Mouse (Mus musculus): ENCODE measurements around the gene Zfp692. TPM values are rescaled to one million over a fixed set of nuclear protein-coding genes. Genes with fewer than 3 reads are reported as not detected.
"Not testable (repeated sequence)": the region's sequence is repeated elsewhere in the genome, so short reads cannot be mapped to it uniquely, and the experiment has no call there.

The Zfp692 gene
- polyA plus RNA-seq, 1 experiment from 2014 or later = 13.2 TPM

DNA sequence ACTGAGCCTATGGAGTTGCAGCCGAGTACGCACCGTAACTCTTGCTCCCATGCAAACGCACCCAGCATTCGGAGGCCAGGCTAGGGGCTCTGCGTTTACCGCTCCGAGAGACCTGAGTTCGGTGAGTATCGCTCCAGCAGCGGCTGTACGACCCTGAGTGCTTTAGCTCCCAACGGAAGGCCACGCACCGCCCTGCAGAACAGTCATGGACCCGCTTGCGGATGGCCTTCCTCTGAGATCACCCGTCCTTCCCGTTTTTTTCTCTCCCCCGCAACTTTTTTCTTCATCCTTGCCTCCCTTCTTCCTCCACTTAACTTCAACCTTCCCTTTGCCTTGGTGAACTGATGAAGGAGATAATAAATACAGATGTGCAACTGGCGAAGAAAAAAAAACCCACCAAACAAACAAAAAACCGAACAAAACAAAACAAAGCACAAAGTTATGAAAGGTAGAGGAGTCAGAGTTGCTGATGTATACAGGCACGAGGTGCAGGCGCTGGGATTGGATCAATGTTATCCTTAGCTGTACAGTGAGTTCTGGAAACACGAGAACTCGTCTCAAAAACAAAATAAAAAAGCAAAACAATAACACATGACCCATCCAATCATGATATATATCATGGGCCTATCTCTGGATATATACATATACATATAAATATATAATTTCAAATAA is 4.0 kb upstream of the Zfp692 start:
- ATAC-seq (ENCODE audit: low FRiP score) (peak; percentile 61), DNase-seq (ENCODE audit: low spot score, missing footprints) (no peak)
- WGBS = 1% methylated on average over 25 of the region's 26 CpGs
- Histone ChIP-seq H3K9ac (ENCODE audit: low read length) (peak overlapping the region; percentile 68), H3K4me1 (ENCODE audit: control insufficient read depth, insufficient read depth, low read length) (peaks cover 9% of the 10 kb centered on the region; the same call in 1 of the 2 replicates), H3K4me2 (peak overlapping the region; percentile 55), H3K9me3 (ENCODE audit: control insufficient read depth, low read length) (no peaks in the 10 kb centered on the region), H3K27ac (ENCODE audit: low read depth, low read length) (peak overlapping the region; percentile 85), H3K27me3 (ENCODE audit: control insufficient read depth, insufficient read depth, low read length) (no peaks in the 10 kb centered on the region), H3K36me3 (ENCODE audit: control insufficient read depth, insufficient read depth, low read length) (no peaks in the 10 kb centered on the region), H3K4me3 (ENCODE audit: low read depth, low read length) (peak overlapping the region; percentile 57)

DNA sequence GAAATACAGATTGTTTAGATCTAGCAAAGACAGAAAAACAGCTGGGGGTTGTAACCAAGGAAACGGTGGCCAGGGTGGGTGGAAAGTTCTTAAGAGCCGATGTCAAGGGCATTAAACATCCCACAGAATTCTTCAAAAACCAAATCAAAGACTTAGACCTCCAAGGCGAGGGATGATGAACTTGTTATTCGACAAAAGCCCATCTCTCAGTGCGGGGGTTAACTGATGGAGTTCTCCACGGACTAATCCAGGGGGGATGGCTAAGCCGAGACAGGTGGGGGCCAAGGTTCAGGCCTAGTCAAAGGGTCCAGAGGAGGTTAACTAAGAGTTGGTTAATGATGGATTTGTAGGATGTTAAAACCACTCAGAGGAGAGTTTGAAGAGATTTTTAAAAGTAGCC is 3.3 kb upstream of the Zfp692 start:
- Histone ChIP-seq H3K36me3 (ENCODE audit: control insufficient read depth, insufficient read depth, low read length) (no peaks in the 10 kb centered on the region), H3K4me1 (ENCODE audit: control insufficient read depth, insufficient read depth, low read length) (peaks cover 9% of the 10 kb centered on the region), H3K4me3 (ENCODE audit: low read depth, low read length) (no peak overlapping the region), H3K27me3 (ENCODE audit: control insufficient read depth, insufficient read depth, low read length) (no peaks in the 10 kb centered on the region), H3K27ac (ENCODE audit: low read depth, low read length) (no peak overlapping the region), H3K4me2 (peak overlapping the region; percentile 38; the same call in 1 of the 2 replicates), H3K9ac (ENCODE audit: low read length) (no peak overlapping the region), H3K9me3 (ENCODE audit: control insufficient read depth, low read length) (no peaks in the 10 kb centered on the region)
- DNase-seq (ENCODE audit: low spot score, missing footprints) (peak; percentile 93), ATAC-seq (ENCODE audit: low FRiP score) (no peak)
- WGBS = 13% methylated on average over 7 of the region's 7 CpGs

DNA sequence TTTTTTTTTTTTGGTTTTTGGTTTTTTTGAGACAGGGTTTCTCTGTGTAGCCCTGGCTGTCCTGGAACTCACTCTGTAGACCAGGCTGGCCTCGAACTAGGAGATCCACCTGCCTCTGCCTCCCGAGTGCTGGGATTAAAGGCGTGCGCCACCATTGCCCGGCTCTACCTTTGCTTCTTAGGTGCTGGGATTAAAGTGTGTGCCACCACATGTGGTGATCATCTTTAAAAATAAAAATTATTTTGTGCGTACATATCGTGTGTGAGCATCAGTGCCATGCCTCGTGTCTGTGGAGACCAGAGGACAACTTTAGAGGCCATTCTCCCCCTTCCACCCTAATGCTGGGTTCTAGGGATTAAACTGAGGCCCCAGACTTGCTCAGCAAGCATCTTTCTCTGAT is 1.6 kb upstream of the Zfp692 start:
- H3K27ac ChIP-seq (ENCODE audit: low read depth, low read length); H3K4me1 ChIP-seq (ENCODE audit: control insufficient read depth, insufficient read depth, low read length); H3K4me3 ChIP-seq (ENCODE audit: low read depth, low read length); H3K36me3 ChIP-seq (ENCODE audit: control insufficient read depth, insufficient read depth, low read length); H3K4me2 ChIP-seq; H3K9ac ChIP-seq (ENCODE audit: low read length); ATAC-seq (ENCODE audit: low FRiP score); DNase-seq (ENCODE audit: low spot score, missing footprints); H3K27me3 ChIP-seq (ENCODE audit: control insufficient read depth, insufficient read depth, low read length); H3K9me3 ChIP-seq (ENCODE audit: control insufficient read depth, low read length): not testable (repeated sequence)
- 90% methylated on average over 8 of the region's 8 CpGs for WGBS

DNA sequence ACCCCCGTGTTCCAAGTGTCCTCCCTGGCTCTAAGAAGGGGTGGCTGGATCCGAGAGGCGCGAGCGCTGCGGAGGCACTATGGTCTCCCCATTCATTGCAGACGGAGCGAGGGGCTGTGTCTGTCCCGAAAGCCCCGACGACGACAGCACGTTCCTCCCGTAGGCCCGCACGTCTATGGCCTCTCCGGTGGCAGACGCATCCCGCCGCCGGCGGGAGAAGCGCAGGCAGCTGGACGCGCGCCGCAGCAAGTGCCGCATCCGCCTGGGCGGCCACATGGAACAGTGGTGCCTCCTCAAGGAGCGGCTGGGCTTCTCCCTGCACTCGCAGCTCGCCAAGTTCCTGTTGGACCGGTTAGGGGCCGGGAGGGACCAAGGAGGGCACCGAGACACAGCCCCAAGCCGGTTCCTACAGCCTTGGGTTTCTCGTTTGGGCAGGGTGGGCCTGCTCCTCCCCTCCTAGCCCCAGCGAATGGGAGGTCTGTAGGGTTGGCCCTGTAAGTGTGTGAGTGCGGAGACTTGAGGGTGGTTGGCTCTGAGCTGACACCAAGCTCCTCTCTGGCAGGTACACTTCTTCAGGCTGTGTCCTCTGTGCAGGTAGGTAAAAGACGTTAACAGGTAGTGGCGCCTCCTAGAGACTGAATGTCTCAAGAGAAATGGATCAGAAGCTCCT is 677 bp downstream of the Zfp692 start:
- peaks cover 9% of the 10 kb centered on the region for H3K4me1 ChIP-seq (ENCODE audit: control insufficient read depth, insufficient read depth, low read length)
- ATAC-seq (ENCODE audit: low FRiP score) (peak; percentile 54), DNase-seq (ENCODE audit: low spot score, missing footprints) (no peak)
- H3K4me3 ChIP-seq (ENCODE audit: low read depth, low read length) = peak overlapping the region; percentile 42
- no peak overlapping the region for H3K27ac ChIP-seq (ENCODE audit: low read depth, low read length)
- H3K36me3 ChIP-seq (ENCODE audit: control insufficient read depth, insufficient read depth, low read length) = no peaks in the 10 kb centered on the region
- H3K27me3 ChIP-seq (ENCODE audit: control insufficient read depth, insufficient read depth, low read length) = no peaks in the 10 kb centered on the region
- WGBS = 0% methylated on average over 36 of the region's 42 CpGs
- peak overlapping the region; percentile 60 for H3K4me2 ChIP-seq
- peak overlapping the region; percentile 65 for H3K9ac ChIP-seq (ENCODE audit: low read length)
- H3K9me3 ChIP-seq (ENCODE audit: control insufficient read depth, low read length) = no peaks in the 10 kb centered on the region

DNA sequence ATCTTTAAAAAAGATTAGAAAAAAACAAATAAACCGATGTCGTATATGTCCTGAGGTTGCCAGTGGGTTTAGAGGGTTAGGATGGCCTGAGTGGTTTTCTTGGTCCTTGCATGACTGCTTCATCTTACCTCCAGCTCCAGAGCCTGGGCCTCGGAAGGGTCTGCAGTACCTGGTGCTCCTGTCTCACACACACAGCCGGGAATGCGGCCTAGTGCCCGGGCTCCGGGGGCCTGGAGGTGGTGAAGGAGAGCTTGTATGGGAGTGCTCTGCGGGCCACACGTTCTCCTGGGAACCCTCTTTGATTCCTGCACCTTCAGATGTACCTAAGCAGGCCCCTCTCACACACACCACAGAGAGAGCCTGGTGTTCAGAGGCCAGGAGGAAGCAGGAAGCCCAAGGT is 1.8 kb downstream of the Zfp692 start:
- Histone ChIP-seq H3K27ac (ENCODE audit: low read depth, low read length) (no peak overlapping the region), H3K27me3 (ENCODE audit: control insufficient read depth, insufficient read depth, low read length) (no peaks in the 10 kb centered on the region), H3K4me1 (ENCODE audit: control insufficient read depth, insufficient read depth, low read length) (peaks cover 7% of the 10 kb centered on the region), H3K4me3 (ENCODE audit: low read depth, low read length) (no peak overlapping the region), H3K36me3 (ENCODE audit: control insufficient read depth, insufficient read depth, low read length) (no peaks in the 10 kb centered on the region), H3K9ac (ENCODE audit: low read length) (no peak overlapping the region), H3K4me2 (no peak overlapping the region), H3K9me3 (ENCODE audit: control insufficient read depth, low read length) (no peaks in the 10 kb centered on the region)
- DNase-seq (ENCODE audit: low spot score, missing footprints) (no peak), ATAC-seq (ENCODE audit: low FRiP score) (no peak)
- WGBS = 93% methylated on average over 9 of the region's 9 CpGs

DNA sequence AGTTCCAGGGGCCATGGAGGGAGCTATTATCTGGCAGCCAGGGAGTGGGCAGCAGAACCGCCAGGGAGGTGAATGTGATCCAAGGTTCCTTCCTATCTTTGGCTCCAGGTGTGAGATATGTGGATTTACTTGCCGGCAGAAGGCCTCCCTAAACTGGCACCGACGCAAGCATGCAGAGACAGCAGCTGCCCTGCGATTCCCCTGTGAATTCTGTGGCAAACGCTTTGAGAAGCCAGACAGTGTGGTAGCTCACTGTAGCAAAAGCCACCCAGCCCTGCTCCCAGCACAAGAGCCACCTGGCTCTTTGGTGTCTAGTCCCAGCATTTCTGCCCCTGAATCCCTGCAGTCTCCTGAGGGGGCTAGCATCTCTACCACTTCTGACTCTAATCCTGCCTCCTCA is 7.2 kb downstream of the Zfp692 start:
- 92% methylated on average over 6 of the region's 6 CpGs for WGBS

DNA sequence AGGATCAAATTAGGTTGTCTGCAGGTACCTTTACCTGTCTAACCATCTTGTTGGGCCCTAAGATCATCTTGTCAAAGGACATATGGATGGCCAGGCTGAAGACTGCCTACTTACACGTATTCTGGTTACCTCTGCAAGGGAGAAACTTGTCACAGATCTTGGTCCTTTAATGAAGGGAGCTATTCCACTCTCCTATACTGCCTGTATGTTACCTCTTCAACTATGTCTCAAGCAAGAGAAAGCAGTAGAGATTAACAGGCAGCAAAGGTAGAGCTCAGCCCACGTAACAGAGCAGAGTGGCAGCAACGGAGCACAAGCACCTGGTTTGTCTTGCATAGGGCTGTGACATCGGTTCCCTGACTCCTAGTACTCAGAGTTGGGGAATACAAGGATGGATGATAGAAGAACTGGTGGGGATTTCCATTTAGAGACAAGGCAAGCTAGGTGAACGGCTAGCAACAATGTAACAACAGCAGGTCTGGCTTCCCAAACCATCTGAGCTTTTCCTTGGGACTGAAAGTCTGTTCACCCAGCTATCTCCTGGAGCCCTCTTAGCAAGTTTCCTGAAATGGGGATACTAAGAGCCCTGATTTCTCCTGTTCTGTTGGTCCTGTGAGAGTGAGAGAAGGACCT is 8.8 kb downstream of the Zfp692 start:
- ATAC-seq (ENCODE audit: low FRiP score) (no peak), DNase-seq (ENCODE audit: low spot score, missing footprints) (no peak)
- 95% methylated on average over 5 of the region's 5 CpGs for WGBS
- H3K4me3 ChIP-seq (ENCODE audit: low read depth, low read length) = no peak overlapping the region
- H3K9ac ChIP-seq (ENCODE audit: low read length) = no peak overlapping the region
- H3K4me2 ChIP-seq = no peak overlapping the region
- no peaks in the 10 kb centered on the region for H3K9me3 ChIP-seq (ENCODE audit: control insufficient read depth, low read length)
- no peaks in the 10 kb centered on the region for H3K4me1 ChIP-seq (ENCODE audit: control insufficient read depth, insufficient read depth, low read length)
- H3K27ac ChIP-seq (ENCODE audit: low read depth, low read length) = no peak overlapping the region
- H3K27me3 ChIP-seq (ENCODE audit: control insufficient read depth, insufficient read depth, low read length) = no peaks in the 10 kb centered on the region
- H3K36me3 ChIP-seq (ENCODE audit: control insufficient read depth, insufficient read depth, low read length) = peaks cover 6% of the 10 kb centered on the region; the same call in 1 of the 2 replicates

More for the DNA sequence above, 7.2 kb downstream of the Zfp692 start:
- H3K27me3 ChIP-seq (ENCODE audit: control insufficient read depth, insufficient read depth, low read length) = no peaks in the 10 kb centered on the region
- peaks cover 6% of the 10 kb centered on the region; the same call in 1 of the 2 replicates for H3K36me3 ChIP-seq (ENCODE audit: control insufficient read depth, insufficient read depth, low read length)
- no peaks in the 10 kb centered on the region for H3K9me3 ChIP-seq (ENCODE audit: control insufficient read depth, low read length)
- no peaks in the 10 kb centered on the region for H3K4me1 ChIP-seq (ENCODE audit: control insufficient read depth, insufficient read depth, low read length)
- no peak overlapping the region for H3K27ac ChIP-seq (ENCODE audit: low read depth, low read length)
- H3K4me2 ChIP-seq = no peak overlapping the region
- DNase-seq (ENCODE audit: low spot score, missing footprints) (no peak), ATAC-seq (ENCODE audit: low FRiP score) (no peak)
- no peak overlapping the region for H3K4me3 ChIP-seq (ENCODE audit: low read depth, low read length)
- no peak overlapping the region for H3K9ac ChIP-seq (ENCODE audit: low read length)

DNA sequence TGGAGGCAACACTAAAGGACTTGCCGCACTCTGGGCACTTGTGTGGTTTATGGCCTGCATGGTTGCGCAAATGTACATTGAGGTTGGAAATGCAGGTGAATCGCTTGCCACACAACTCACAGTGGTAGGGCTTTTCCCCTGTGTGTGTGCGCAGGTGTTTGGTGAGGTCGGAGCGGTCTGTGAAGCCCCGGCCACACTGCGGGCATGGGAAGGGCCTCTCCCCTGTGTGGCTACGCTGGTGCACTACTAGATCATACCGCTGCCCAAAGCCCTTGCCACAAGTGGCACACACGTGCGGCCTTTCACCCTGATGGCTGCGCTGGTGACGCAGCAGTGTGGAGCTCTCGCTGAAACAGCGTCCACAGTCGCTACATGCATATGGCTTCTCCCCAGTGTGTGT is 9.5 kb downstream of the Zfp692 start:
- 85% methylated on average over 17 of the region's 17 CpGs for WGBS

More for the DNA sequence above, 9.5 kb downstream of the Zfp692 start:
- Histone ChIP-seq H3K9ac (ENCODE audit: low read length) (no peak overlapping the region), H3K27me3 (ENCODE audit: control insufficient read depth, insufficient read depth, low read length) (no peaks in the 10 kb centered on the region), H3K9me3 (ENCODE audit: control insufficient read depth, low read length) (no peaks in the 10 kb centered on the region), H3K27ac (ENCODE audit: low read depth, low read length) (no peak overlapping the region), H3K4me3 (ENCODE audit: low read depth, low read length) (no peak overlapping the region), H3K4me1 (ENCODE audit: control insufficient read depth, insufficient read depth, low read length) (no peaks in the 10 kb centered on the region), H3K36me3 (ENCODE audit: control insufficient read depth, insufficient read depth, low read length) (peaks cover 6% of the 10 kb centered on the region; the same call in 1 of the 2 replicates), H3K4me2 (no peak overlapping the region)
- DNase-seq (ENCODE audit: low spot score, missing footprints) = no peak
- no peak for ATAC-seq (ENCODE audit: low FRiP score)

Measured in midbrain, embryonic 11.5 days (tissue).